Mouse (Mus musculus) bone marrow, adult 2 months (tissue): ENCODE data around the gene Ly6g6d.

Source experiments
- CTCF ChIP-seq: fragments of 200-500 bp; IDR thresholded peaks from 2 replicates; pipeline ENCODE4 v1.5.1; 2011; ENCODE audit warnings: low read length, control low read depth; ENCODE audit not compliant: control insufficient read depth, insufficient read depth
- POLR2A ChIP-seq: fragments of 200-500 bp; IDR thresholded peaks from 2 replicates; pipeline ENCODE4 v1.6.1; 2011; ENCODE audit warnings: low read depth, mild to moderate bottlenecking, control low read depth, low read length, borderline replicate concordance; ENCODE audit not compliant: control insufficient read depth

DNA sequence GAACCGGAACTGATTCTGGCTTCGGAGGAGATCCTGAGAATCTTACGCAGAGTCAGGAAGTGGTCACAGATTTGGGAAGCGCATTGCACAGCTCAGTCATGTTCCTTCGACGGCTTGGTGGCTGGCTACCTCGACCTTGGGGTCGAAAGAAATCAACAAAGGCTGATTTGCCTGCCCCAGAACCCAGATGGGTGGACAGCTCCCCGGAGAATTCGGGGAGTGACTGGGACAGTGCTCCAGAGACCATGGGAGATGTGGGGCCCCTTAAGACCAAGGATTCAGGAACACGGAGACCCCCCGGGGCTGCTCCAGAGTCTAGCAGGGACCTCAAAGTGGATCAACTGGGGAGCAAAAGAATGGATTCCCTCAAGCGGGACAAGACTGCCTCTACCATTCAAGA is 49.2 kb upstream of the Ly6g6d start:
- TF ChIP-seq CTCF = no peak
- TF ChIP-seq POLR2A = no peak
